Mouse (Mus musculus) lung, postnatal 4 days (tissue): Measurements from ENCODE around the gene Camkk1.

Source experiments
- DNase-seq, 2 experiments: peaks; one replicate each; pipeline ENCODE4 v3.0.0; 2021

Camkk1 gene

DNA sequence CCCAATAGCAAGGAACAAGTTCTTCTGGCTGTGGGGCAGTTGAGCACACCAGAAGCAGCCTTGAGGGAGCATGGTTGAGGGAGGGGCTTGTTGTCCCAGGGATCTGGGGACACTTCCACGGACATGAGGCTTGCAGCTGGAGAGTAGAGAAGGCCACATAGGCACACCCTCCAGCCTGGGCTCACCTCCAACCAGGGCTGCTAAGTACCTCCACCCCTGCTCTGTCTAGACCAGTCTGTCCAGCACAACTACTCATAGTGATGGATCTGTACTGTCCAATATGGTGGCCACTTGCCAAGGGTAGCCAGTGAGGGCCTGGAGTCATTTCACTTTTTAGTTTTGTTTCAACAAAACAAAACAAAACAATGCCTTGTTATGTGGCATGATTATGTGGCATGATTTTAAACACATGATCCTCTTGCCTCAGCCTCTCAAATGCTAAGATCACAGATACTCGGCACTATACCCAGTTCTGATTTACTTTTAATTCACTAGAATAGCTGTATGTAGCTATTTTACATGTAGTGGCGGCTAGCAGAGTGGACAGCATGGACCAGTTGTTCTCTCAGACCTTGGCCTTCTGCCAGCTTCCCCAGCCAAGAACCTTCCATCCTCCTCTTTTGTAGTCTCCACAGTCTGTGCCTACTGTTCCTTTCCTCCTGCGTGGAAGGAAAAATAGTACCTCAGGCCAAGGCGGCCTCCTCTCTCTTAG is 3.3 kb upstream of the Camkk1 start:
- DNase-seq = peak; percentile 27 to 49

DNA sequence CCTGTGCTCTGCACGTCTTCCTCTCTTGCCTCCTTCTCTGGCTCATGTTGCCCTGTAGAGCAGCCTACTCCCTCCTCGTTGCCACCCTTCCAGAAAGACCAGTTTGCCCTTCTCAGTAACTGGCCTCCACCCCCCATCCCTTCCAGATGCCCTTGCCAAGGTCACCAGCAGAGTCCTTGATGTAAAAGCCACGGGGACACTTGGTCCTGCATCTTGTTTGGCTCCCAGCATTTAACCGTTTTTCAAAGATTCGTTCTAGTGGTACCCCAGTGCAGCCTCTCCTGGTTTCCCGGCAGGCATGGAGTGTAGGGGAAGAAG is 2.7 kb upstream of the Camkk1 start:
- no peak for DNase-seq

DNA sequence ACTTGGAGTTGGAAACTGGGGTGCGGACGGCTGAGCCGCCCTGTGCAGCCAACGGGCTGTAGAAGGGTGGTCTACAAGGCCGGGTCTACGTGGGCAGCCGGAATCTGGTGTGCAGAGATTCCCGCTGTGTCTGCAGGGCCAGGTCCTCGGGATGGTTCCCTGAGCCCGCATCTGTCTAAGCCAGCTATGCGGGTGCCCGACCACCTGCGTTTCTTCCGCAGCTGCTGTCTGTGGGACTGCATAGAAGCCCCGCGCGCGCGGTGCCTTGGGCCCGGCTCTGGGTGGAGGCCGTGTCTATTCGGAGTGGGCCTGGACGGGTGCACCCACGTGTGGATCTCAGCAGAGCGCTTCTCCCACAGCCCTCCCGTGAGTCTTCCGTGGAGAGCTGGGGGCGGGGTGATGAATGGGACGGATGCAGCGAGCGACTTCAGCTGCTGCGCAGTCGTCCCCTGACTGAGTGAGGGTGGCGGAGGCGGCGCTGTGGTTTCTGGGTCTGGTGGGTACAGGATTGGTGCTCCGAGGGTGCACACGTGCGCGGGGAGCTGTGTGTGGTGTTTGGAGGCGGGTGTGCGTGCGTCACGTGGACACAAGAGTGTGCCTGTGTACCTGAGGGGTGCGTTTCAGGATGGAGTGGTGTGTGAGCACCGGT is 463 bp downstream of the Camkk1 start:
- DNase-seq = peak; percentile 58 to 65

DNA sequence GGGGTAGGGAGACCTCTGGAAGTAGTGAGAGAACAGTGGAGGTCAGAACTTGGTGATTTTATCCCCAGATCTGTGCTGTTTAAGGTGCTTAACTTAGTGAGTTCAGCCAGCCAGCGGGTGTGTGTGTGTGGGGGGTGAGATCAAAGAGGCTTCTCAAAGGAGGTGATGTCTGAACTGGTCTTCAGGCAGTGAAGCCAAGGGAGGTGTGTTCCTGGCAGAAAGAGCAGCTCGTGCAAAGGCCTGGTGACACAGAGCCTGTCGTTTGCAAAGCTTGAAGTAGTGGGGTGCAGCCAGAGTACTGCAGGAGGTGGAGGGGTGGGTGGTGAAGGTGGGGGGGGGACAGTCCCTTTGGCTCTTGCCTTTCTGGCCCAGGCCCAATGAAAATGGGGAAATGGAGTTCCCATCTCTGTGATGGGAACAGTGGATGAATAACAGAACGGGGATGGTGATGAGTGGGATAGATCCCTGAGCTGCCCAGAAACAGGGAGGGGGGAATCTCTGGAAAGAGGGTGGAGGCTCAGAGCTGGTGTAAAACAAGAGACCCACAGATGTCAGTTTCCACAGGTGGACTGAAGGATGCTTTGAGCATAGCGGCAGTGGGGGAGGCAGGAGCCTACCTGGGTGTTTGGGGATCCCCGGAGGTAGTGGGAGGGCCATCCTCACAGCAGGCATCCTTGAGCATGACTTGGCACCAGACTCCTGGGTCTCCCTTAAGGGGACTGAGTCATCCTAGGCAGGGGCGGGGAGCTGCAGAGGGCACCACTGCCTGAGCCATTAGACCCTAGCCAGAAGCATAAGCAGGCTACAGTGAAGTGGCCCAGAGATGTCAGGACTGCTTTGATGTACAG is 2.4 kb downstream of the Camkk1 start:
- DNase-seq = no peak

DNA sequence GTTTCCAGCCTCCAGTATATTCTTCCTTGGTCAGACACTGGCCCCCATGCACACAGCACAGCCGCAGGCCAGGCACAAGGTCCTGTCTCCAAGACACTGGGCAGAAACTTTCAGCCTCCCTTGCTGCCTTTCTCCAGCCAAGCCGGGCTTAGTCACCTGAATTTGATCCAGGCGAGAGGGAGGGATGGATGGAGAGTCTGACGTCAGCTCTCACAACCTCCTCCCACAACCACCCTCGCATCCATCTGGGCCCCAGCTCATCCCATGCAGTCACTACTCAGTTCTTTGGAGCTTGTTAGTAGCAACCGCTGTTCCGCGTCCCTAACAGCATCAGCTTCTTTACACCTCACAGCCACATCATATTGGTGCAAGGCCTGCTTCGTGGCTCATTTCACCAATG is 4.3 kb downstream of the Camkk1 start:
- no peak for DNase-seq

DNA sequence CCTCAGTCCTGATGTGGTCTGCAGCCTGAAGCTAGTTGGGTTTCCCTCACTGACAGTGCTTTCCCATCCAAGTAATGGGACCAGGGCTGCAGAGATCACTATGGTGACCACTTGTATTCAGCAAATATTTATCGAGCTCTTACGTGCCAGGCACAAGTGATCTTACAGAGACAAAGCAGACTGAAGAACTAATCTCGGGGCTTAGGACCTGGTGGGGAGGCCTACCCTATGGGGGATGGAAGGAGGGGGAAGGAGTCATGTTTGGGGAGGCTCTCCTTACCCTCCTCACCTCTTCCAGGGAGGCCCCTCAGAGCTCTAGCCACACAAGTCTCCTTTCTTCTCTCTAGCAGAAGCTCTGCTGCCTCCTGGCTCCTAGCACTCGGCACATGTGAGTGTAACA is 5.0 kb downstream of the Camkk1 start:
- no peak for DNase-seq

DNA sequence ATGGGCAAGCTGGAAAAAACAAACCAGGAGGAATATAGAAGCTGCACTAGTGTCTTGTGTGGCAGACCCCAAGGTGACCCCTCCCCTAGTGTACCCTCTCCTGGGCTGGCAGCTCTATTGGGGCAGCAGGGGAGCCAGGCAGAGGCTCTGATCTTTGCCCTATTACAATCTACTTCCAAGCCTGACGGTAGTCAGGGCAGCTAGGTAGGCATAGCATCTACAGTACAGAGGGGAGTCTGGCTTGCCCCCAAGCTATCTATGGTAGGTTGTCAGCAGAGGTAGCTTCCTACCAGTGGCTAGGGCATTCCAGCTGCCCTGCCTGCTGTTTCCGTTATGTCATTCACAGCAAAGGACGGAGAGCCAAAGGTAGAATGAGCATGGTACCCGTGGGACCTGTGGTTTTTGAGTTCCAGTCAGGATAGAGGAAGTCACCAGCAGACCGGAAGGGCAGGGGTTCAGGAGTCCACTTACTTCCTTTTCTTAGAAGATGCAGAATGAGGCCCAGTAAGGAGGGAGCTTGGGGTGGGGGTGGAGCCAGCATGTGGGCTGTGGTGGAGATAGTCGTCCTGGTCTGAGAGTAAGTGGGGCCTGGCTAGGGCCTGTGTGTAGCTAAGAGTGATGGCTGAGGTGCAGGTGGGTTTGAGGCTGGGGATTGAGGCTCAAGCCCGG is 5.6 kb downstream of the Camkk1 start:
- DNase-seq = peak; percentile 58 to 67

DNA sequence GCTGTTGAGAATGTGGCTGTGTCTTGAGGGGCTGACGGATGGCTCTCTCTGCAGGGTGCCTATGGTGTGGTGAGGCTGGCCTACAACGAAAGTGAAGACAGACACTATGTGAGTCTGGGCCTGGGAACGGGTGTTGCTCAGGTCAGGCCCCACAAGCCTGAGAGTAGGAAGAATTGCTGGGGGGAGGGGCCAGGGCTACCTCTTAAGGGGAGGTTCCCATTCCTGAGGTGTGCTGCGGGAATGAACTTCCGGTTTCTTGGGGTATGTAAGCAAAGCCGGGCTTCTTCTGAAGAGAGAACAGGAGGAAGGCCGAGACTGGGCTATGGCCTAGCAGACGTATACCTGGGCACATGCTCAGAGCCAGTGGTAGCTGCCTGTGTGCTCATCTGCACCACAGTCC is 8.2 kb downstream of the Camkk1 start:
- DNase-seq = peak; percentile 64 to 72

DNA sequence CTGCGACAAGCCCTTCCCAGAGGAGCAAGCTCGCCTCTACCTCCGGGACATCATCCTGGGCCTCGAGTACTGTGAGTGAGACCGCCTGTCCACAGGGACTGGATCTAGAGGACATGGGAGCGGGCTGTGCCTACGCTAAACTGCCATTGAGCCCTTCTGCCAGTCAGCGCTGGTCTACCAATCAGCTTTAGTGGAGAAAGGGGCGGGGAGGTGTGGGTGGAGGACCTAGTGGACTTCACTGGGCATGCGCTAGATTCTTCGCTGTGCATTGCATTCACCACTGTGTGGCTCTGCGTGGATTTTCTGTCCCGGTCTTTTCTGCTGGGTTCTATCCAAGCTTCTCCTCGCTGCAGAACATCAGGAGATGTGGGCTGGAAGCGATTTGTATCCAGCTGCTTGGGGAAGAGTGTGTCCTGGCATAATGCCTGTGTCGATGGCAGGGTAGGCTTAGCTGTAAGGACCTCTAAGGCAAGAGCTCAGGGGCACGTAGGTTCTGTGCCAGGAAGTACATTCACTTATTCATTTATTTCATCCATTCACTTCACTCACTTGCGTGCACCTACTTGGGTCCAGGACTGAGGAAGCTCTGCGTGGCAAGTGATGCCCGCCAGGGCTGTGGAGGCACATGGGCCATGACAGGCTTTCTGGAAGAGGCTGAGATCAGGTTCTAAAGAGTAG is 12.2 kb downstream of the Camkk1 start:
- peak; percentile 89 to 91 for DNase-seq

GRCm38 (mm10) chr11:73031536-73031935 is 12.7 kb downstream of the Camkk1 start:
- no peak for DNase-seq

DNA sequence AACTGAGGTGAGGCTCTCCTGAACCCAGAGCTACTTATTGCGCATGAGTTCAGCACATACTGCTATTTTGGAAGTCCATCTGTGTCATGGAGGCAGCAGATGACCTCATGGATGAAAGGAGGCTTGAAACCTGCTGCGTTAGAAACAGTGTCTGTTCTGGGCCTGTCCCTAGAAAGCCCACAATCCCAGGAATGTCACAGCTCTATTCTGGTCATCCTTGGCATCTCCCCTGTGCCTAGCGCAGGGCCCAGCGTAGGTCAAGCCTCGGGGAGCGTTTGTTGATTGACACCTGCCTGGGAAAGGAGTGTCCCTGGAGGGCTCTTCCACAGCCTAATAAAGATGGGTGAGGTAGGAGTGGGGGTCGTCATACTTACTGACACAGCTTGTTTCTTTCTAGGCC is 17.3 kb downstream of the Camkk1 start:
- no peak for DNase-seq

DNA sequence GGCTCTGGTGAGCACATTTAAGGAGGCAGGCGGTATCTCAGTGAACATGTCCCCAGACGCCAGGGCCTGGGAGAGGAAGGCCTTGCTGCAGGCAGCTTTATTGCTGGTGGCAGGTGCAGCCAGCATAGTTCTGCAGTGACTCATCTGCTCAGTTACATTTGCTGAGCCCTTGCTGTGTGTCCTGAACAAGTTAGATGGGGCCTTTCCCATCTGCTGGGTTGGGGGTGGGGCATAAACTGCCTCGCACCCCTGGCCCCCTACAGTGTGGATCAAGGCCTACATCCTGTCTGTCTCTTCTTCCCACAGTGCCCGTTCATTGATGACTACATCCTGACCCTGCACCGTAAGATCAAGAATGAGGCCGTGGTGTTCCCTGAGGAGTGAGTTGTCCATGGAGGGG is 18.1 kb downstream of the Camkk1 start:
- no peak for DNase-seq

DNA sequence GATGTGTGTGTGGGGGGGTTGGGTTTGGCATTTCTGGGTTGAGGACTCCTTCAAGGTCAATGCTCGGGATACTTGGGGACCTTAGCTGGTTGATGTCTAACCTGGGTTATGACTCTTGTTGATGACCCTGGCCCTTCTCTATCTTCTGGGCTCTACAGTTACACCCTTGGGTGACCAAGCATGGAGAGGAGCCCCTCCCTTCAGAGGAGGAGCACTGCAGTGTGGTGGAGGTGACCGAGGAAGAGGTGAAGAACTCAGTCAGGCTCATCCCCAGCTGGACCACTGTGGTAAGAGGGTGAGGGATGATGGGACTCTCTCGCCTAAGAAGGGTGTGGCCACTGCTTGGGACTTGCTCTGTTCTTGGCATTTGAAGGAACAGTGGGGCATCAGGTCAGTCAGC is 18.9 kb downstream of the Camkk1 start:
- DNase-seq = no peak

DNA sequence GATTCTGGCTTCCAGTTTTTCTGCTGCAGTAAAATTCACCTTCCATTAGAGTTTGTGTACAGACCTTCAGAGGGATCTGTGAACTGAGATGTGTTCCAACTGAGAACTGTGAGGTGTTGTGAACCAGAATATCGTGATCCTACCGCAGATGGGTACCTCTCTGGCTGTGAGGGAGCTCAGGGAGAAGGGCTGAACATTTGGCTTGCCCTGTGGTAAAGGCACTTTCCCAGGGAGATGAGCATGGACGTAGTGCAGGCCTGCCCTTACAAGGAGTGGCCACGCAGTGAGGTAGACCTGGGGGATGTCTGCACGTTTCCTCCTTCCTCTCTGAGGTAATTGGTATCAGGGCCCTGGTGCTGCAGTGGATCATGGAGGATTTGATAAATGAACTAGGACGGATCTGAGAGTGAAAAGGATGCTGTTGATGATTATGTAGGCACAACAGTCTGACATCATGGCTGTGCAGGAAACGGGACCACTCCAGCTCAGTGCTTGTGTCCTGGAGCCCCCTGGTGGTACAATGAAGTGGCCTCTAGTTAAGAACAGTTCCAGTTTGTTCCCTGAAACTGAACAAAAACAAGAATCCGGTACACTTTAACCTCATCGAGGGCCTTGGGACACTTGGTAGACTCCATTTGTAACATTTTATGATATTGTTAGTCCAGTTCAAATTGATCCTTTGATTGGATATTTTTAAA is 20.4 kb downstream of the Camkk1 start:
- peak; percentile 58 to 79 for DNase-seq

DNA sequence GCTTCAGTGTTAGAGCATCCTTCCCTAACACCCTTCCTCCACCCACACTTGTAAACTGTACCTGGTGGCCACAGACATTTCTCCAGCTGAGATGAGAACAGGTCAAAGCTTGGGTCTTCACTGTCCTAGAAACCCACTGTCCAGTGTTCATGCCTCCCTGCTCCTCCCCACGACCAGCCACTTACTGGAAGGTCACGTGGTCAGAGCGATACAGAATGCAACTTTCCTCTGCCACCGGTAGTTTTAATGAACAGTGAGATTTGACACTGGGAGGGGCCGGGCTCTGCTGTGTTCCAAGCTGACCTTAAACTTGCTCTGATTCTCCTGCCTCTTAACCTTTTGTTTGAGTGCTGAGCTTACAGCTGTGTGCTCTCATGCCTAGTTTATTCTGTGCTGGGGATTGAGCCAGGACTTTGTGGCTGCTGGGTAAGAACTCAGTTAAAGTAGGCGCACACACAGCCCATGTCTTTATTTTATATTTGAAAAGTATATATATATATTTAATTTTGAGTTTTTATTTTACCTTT is 25.5 kb downstream of the Camkk1 start:
- peak in 1 of 2 experiments; percentile 39 for DNase-seq

DNA sequence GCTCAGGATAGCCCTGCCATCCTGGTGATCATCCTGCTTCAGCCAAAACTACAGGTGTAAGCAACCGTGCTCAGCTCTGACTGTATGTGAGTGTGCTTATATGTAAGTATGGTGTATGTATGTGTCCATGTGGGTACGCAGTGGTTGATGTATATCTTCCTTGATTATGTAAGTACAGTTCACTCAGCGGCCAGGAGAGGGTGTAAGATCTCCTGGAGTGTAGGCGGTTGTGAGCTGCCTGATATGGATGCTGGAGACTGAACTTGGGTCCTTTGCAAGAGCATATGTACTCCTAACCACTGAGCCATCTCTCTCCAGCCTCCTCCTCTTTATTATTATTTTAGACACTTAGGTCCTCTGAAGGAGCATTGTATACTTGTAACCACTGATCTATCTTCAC is 26.0 kb downstream of the Camkk1 start:
- DNase-seq = peak in 1 of 2 experiments; percentile 5

- peak; percentile 97 for DNase-seq
These were observed 28.8 kb downstream of the Camkk1 start, which contains the start of gene Ncbp3 for GRCm38 (mm10) chr11:73047542-73047996. Gene Ncbp3, plus strand, starts transcription at chr11:73047783.

DNA sequence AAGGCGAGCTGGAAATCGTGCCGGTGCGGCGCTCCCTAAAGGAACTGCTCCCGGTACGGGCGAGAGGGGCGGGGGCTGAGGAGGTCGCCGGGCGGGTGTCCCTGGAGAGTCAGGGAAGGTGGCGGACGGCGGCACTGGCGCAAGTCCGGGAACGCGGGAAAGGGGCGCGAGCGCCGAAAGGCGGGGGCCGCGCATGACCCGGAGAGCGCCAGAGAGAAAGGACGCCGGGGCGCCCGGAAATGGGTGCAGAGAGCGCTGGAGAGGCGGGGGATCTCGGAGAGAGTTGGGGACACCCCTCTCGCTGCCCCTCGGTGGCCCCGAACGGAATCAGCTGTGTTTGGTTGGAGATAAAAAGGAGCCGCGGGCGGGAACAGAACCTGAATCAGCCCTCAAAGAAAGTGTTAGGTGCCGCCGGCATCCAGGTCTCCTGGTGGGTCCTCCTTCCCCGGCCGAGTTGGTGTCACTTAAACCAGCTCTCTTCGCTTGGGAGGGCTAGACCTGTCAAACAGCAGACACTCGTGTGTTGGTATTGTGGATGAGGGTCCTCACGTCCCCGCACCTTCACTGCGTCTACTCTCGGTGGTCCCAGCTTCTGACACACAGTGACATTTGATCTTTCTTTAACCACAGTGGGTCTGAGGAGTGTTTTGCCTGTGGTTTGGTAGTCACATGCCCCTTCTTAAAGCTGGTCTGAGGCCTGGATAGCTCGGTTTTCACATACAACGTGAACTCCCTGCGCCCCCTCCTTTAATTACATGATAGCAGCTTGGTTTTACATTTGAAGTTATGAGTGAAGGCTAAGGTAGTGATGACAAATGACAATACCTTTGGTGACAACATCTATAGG is 29.4 kb downstream of the Camkk1 start:
- no peak for DNase-seq

DNA sequence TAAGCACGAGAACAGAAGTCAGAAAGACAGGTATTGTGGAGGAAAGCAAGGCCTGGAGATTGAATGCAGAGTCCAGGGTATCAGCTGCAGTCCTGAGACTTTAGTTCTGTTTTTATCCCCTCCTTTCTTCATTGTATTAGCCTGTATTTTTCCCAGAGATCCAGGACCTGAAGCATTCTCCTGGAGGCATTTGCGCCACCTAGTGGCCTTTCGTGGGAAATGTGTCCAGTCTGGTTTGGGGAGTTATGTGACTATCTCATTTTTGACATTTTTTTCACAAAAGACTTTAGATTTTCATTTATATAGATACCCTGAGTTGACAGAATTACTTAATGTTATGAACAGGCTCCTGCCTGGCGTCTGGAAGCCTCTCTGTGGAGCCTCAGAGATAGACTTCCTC is 30.5 kb downstream of the Camkk1 start:
- peak; percentile 72 to 85 for DNase-seq

DNA sequence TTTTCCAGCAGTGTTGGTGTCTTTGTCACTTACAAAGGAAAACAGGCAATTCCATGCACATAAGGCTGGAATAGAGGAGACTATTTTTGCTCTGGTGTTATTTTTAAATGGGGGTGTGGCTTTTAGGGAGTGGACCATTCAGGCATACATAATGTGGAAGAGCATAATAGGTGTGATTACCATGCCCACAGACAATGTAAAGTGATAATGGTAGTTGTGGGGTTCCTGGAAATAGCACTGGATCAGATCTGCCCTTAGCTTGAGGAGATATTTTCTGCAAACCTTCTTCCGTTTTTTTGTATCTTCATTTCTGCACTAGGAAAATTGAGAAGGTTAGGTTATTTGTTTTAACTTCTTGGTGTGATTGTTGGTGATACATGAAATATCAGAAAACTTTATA is 34.0 kb downstream of the Camkk1 start:
- DNase-seq = no peak

GRCm38 (mm10) chr11:73057701-73058100 is 38.9 kb downstream of the Camkk1 start:
- no peak for DNase-seq
